ENCODE assay signal across 13 mouse cellular contexts in genomic region chr1:169385740-169386424, GRCm38 (mm10).
DNase-seq lines count a peak whose midpoint lies in the region; ATAC-seq lines count a peak whose summit lies in the region.
"Had no signal": no experiment of that assay in that cellular context is flagged by ENCODE, and none has a peak within 500 bp of the region (broad histone marks: within the 10 kb centered on the region; RNA-seq: fewer than 3 reads in every experiment).

No protein-coding gene starts in this region.

- no peak for DNase-seq in kidney, adult 11 months
- DNase-seq in embryo, embryonic 11 days, result peak; percentile 32
- no peak for DNase-seq in left cerebral cortex, adult 18-20 months (ENCODE audit: low spot score in 2 of 2)
- DNase-seq in frontal cortex, adult 2 months (ENCODE audit: extremely low spot score in 1 of 2, low spot score in 1 of 2), result no peak
- DNase-seq: cerebellum, postnatal 25 days; left cerebral cortex, postnatal 4 days; liver, embryonic 13.5 days; lung, postnatal 10 days; thymus, postnatal 25 days had no signal

- no peak overlapping the region for H3K4me2 ChIP-seq in kidney, embryonic 14.5 days (replicated peaks; ENCODE audit: low read depth, low read length)
- H3K4me2 ChIP-seq in hindbrain, embryonic 13.5 days, result 0 out of 2 replicates have a peak overlapping the region, but pooled peaks have one; percentile 6
- no peak overlapping the region for H3K4me2 ChIP-seq in midbrain, embryonic 13.5 days (replicated peaks)
- H3K4me2 ChIP-seq: liver, embryonic 13.5 days; stomach, embryonic 15.5 days had no signal

- no peak overlapping the region for H3K4me3 ChIP-seq in kidney, embryonic 14.5 days (ENCODE audit: low read length)
- no peak overlapping the region for H3K4me3 ChIP-seq in hindbrain, embryonic 13.5 days
- H3K4me3 ChIP-seq in midbrain, embryonic 13.5 days (replicated peaks), result no peak overlapping the region
- H3K4me3 ChIP-seq: liver, embryonic 13.5 days; stomach, embryonic 15.5 days had no signal

- no peaks in the 10 kb centered on the region for H3K9me3 ChIP-seq in kidney, embryonic 14.5 days (ENCODE audit: control insufficient read depth, low read length)
- no peaks in the 10 kb centered on the region for H3K9me3 ChIP-seq in hindbrain, embryonic 13.5 days
- no peaks in the 10 kb centered on the region for H3K9me3 ChIP-seq in midbrain, embryonic 13.5 days
- H3K9me3 ChIP-seq: liver, embryonic 13.5 days; stomach, embryonic 15.5 days had no signal

- 55% methylated on average over 10 of the region's 10 CpGs for WGBS in kidney, embryonic 14.5 days
- WGBS in hindbrain, embryonic 13.5 days, result 46% methylated on average over 10 of the region's 10 CpGs
- 62% methylated on average over 10 of the region's 10 CpGs for WGBS in midbrain, embryonic 13.5 days

- no peaks in the 10 kb centered on the region for H3K4me1 ChIP-seq in kidney, embryonic 14.5 days (ENCODE audit: control insufficient read depth, insufficient read depth, low read length)
- H3K4me1 ChIP-seq in hindbrain, embryonic 13.5 days (replicated peaks), result peaks cover 19% of the 10 kb centered on the region
- H3K4me1 ChIP-seq in midbrain, embryonic 13.5 days (replicated peaks), result peaks cover 16% of the 10 kb centered on the region
- H3K4me1 ChIP-seq: liver, embryonic 13.5 days had no signal

- no peaks in the 10 kb centered on the region for H3K36me3 ChIP-seq in kidney, embryonic 14.5 days (ENCODE audit: control insufficient read depth, insufficient read depth, low read length)
- H3K36me3 ChIP-seq in hindbrain, embryonic 13.5 days, result no peaks in the 10 kb centered on the region
- no peaks in the 10 kb centered on the region for H3K36me3 ChIP-seq in midbrain, embryonic 13.5 days
- H3K36me3 ChIP-seq: liver, embryonic 13.5 days; stomach, embryonic 15.5 days had no signal

- H3K27me3 ChIP-seq in kidney, embryonic 14.5 days (ENCODE audit: control insufficient read depth, insufficient read depth, low read length), result no peaks in the 10 kb centered on the region
- H3K27me3 ChIP-seq in hindbrain, embryonic 13.5 days, result no peaks in the 10 kb centered on the region
- no peaks in the 10 kb centered on the region for H3K27me3 ChIP-seq in midbrain, embryonic 13.5 days
- H3K27me3 ChIP-seq: liver, embryonic 13.5 days; stomach, embryonic 15.5 days had no signal

- no peak overlapping the region for H3K9ac ChIP-seq in kidney, embryonic 14.5 days (ENCODE audit: low read depth, low read length)
- H3K9ac ChIP-seq in hindbrain, embryonic 13.5 days, result no peak overlapping the region
- H3K9ac ChIP-seq in midbrain, embryonic 13.5 days (replicated peaks), result no peak overlapping the region
- H3K9ac ChIP-seq: liver, embryonic 13.5 days; stomach, embryonic 15.5 days had no signal

- peak; percentile 83 for ATAC-seq in kidney, embryonic 14.5 days (ENCODE audit: low FRiP score, low TSS enrichment)
- no peak for ATAC-seq in hindbrain, embryonic 13.5 days (ENCODE audit: low FRiP score)
- ATAC-seq in midbrain, embryonic 13.5 days, result peak; percentile 76

- H3K27ac ChIP-seq in kidney, embryonic 14.5 days (ENCODE audit: low read depth, low read length), result no peak overlapping the region
- H3K27ac ChIP-seq in hindbrain, embryonic 13.5 days, result peak overlapping the region; percentile 55; the same call in 1 of the 2 replicates
- H3K27ac ChIP-seq in midbrain, embryonic 13.5 days, result peak overlapping the region; percentile 51; the same call in 1 of the 2 replicates
- H3K27ac ChIP-seq: liver, embryonic 13.5 days; stomach, embryonic 15.5 days had no signal
